Mouse (Mus musculus) adrenal gland, adult 8-10 months (tissue): ENCODE data around the gene N4bp3. TPM values are rescaled to one million over a fixed set of nuclear protein-coding genes. Genes with fewer than 3 reads are reported as not detected.
"Not testable (repeated sequence)": the region's sequence is repeated elsewhere in the genome, so short reads cannot be mapped to it uniquely, and the experiment has no call there.

Experiments used
- DNase-seq: peaks from one replicate; pipeline ENCODE4 v3.0.0; 2022
- total RNA-seq, 4 experiments: library from RNA; stranded (reverse); gene quantifications; 2 replicates each; pipeline ENCODE4 v1.2.4; 2022

Gene N4bp3
- total RNA-seq, 4 experiments from 2014 or later = 8.2 to 10.6 (median 8.5) TPM

GRCm38 (mm10) chr11:51652889-51653418, 2.3 kb upstream of the N4bp3 start:
- DNase-seq = no peak

DNA sequence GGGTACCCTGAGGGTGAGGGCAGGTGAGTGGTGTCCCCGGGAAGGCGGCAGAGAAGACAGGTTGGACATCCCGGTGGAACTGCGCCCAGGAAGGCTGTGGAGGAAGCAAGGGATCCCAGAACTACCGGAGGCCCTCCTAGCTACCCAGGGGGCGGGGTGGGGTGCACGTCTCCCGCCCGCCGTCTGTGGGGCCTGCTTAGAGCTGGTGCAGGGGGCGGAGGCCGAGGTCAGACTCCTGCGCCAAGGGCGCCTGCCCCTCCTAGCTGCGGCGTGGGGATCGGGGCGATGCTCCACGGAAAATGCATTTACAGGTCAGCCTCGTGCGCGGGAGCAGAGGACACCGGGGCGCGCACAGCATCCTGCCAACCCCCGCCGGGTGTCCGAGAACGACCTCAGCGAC, 381 bp downstream of the N4bp3 start:
- no peak for DNase-seq

DNA sequence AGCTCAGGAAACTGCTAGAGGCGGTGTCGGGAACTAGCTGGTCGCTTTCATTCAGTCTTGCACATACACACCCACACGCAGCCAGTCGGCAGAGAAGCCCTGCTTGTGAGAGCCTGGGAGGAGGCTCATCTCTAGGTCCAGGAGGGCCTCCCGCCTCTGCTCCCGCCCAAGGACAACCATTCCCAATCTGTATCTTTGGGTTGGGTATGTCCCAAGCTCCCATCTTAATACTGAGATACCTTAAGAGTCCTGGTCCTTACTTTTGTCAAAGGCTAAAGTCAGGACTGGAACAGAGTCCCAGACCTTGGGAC, 798 bp downstream of the N4bp3 start:
- DNase-seq = no peak

GRCm38 (mm10) chr11:51649111-51649888, 1.3 kb downstream of the N4bp3 start:
- no peak for DNase-seq

GRCm38 (mm10) chr11:51648566-51648965, 2.1 kb downstream of the N4bp3 start:
- no peak for DNase-seq

DNA sequence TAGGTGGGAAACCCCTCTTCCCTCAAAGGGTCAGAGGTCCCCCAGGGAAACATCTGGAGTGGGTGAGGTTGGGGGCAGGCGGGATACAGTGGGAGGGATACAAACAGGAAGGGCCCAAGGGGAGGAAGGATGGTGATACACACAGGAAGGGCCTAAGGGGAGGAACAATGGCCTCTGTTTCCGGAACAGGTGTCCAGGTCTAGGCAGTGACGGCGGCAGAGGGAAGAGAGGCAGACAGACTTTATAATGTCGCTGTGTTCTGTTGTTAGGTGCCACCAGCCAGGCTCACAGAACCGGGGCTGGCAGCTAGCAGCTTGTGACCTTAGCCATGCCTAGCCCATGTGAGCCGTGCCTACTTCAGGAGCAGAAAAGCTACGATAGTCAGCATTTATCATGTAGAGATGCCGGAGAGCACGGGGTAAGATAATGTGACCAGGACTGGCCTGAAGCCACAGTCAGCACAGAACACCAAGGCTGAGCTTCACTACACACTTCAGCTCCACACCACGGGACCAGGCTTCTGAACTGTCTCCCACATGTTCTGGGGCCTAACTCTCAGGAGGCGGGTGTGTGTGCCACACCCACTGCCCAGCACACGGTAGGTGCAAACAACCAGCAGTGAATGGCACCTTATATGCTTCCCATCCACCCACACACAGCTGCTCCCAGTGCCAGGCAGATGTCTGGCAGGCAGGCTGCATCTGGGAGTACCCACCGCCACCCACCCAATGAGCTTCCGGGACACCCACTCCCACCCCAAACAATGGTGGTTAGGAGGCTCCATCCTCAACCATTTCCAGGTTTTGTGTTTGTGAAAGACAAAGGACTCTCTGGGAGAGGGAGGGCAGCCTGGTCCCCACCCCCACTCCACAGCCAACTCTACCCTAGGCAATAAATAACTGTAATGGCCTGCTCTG, 3.6 kb downstream of the N4bp3 start:
- DNase-seq = peak; percentile 59

DNA sequence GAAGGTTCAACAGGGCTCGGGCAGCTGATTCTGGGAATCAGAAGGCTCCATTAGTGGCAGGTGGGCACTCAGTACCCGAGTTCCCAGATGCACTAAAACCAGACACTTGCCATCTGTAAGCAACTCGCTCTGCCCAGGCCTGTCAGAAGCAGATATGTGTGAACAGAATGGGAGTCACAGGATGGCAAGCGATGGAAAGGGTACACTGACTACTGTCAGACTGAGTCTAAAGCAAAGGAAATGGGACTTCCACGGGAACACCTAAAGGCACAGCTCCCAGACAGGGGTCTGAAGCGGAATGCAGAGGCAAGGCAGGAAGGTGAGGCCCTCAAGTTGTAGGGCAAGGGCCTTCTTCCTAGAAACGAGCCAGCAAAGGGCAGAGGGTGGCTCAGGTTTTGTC, 4.4 kb downstream of the N4bp3 start:
- DNase-seq = no peak

DNA sequence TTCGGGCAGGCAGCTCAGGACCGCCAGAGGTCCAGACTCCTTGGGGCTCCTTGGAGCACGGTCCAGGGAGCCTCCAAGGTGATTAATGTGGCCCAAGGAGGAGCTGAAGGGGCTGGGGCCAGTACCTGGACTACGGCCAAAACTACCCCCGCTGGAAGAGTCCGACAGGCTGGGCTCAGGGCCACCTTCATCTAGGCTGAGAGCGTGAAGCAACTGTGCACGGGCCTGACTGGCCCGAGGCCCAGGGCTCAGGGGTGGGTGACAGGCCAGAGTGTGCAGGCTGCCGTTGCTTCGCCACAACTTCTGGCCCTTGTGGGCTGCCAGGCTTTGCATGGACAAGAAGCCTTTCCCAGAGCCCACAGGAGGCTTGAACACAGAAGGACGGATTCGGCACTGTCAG, 5.3 kb downstream of the N4bp3 start:
- DNase-seq = no peak

DNA sequence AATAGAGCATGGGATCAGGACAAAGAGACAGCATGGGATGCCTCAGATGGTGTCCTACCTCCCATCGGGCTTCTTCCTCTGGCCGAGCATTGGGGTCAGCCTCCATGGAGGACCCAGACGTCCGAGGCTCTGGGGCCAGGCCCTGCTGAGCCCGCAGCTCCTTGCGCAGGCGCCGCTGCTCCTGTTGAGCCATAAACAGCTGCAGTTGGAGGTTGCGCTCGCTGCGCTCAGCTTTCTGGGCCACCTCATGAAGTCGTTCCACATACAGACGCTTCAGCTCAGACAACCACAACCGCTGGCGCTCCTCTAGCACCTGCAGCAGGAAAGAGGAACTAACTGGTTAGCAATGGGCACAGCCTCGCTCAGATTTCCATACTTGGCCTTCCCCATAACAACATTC, 6.4 kb downstream of the N4bp3 start:
- DNase-seq = no peak

DNA sequence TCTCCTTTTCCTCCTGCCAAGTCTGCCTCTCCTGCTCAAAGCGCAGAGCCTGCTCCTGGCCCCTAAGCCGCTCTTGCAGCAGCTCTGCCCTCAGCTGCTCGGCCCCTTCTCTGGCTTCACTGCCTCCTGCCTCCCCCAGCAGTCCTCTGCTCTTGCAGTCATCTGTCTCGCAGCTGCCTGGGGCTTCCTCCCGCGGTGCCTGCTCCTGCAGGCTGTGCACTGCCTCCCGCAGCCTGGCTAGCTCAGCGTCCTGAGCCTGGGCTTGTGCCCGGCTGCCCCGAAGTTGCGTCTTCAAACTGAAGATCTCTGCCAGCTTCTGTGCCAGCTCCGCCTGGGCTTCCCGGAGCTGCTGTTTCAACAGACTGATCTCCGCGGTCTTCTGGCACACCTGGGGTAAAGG, 6.9 kb downstream of the N4bp3 start:
- DNase-seq = no peak

GRCm38 (mm10) chr11:51643202-51643601, 7.4 kb downstream of the N4bp3 start:
- no peak for DNase-seq

GRCm38 (mm10) chr11:51640748-51641147, 9.9 kb downstream of the N4bp3 start:
- no peak for DNase-seq

DNA sequence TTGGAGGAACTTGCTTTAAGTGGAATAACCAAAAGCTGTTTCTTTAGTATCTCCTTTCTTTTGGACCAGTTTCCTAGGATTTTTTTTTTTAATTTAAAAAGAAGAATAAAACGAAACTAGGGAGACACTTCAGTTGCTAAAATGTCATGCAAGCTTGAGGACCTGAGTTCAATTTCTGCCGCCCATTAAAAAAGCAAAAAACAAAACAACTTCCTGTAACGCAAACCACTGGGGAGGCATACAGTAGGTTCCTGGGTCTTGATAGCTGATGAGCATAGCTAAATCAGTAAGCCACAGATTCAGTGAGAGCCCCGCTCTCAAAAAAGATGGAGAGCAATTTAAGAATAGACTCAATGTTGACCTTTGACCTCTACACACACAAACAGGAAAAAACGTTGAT, 12.1 kb downstream of the N4bp3 start:
- DNase-seq = no peak

- no peak for DNase-seq
Observed at GRCm38 (mm10) chr11:51637971-51638414, 12.6 kb downstream of the N4bp3 start.

DNA sequence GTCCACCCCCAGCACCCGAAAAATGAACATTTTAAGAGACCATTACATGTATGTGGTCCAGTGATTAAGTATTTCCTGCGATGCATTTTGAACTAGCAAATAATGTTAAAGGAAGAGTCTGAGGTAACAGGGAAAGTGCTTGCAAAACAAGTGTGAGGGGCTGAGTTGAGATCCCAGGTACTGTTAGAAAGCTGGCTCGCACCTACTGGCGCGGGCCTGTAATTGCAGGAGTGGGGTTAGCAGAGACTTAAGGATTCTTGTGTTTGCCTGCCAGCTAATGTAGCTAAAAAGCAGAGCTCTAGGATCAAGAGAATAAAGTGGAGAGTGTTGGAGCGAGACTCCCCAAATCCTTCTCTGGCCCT, 14.3 kb downstream of the N4bp3 start:
- DNase-seq = no peak

- DNase-seq = peak; percentile 87
Observed at GRCm38 (mm10) chr11:51635525-51636322, 14.9 kb downstream of the N4bp3 start, which contains the start of gene Rmnd5b. TSS of gene Rmnd5b (minus strand) at chr11:51635896.

DNA sequence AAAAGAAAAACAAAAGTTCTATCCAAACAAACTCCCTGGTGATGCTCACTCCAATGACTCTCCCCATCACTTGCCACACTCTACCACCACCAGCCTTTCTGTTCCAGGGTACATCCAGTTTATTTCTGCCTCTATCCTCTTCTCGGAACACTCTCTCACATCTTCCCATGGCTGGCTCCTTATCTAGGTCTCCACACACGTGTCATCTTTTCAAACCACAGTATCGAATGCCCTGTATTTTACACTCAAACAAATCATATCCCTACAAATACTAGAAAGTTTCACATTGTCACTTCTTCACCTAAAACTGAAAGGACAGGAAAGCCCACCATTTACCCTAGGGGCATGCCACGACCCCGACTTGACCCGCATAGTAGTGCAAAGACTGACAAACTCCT, 15.5 kb downstream of the N4bp3 start:
- DNase-seq = no peak

DNA sequence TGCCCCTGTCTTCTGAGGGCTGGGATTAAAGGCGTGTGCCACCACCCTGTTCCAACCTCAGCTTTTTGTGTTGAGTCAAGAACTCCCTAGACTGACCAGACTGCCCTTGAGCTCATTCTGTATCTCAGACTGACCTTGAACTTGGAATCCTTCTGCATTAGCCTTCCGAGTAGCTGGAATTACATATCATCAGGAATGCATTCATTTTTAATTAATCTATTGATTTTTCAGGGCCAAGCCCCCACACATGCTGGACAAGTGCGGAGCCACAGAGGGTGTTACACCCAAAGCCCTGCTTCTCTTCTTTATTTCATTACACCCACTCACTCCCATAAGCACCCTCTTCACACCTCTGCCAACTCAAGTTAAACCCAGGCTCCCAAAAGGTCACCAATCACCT, 16.9 kb downstream of the N4bp3 start:
- DNase-seq = no peak

DNA sequence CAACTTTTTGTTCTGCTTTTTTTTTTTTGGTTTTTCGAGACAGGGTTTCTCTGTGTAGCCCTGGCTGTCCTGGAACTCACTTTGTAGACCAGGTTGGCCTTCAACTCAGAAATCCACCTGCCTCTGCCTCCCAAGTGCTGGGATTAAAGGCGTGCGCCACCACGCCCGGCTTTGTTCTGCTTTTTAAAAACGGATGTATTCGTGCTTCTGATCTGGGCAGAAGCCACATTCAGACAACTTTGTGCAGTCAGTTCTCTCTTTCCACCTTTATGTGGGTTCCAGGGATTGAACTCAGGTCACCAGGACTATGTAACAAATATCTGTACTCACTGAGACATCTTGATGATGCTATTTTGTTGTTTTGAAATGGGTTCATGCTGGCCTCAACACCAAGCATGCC, 17.4 kb downstream of the N4bp3 start:
- not testable (repeated sequence) for DNase-seq

GRCm38 (mm10) chr11:51632130-51632753, 18.4 kb downstream of the N4bp3 start:
- DNase-seq = no peak

- no peak for DNase-seq
Observed at GRCm38 (mm10) chr11:51629651-51630314, 20.9 kb downstream of the N4bp3 start.

DNA sequence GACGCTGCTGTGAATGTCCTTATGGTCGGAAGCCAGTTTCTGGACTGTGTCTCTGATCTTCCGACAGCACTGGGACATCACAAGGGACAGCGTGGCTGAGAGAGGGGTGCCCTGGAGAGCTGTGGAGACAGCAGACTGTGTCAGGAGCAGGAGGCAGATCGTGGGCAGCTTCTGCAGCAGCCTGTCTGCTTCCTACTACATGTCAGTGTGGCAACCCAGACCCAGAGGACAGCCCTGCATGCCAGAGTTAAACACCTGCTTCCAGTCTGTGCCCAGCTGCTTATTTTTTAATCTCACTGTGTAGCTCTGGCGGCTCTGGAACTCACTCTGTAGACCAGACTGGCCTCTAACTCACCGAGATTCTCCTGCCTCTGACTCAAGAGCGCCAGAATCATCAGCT, 22.7 kb downstream of the N4bp3 start:
- no peak for DNase-seq
